Mouse (Mus musculus): ENCODE measurements around the gene Smyd2. TPM values are rescaled to one million over a fixed set of nuclear protein-coding genes. Genes with fewer than 3 reads are reported as not detected.

The Smyd2 gene
- polyA plus RNA-seq, 1 experiment, result 57.7 TPM

- Histone ChIP-seq H3K36me3 (ENCODE audit: control insufficient read depth, insufficient read depth) (no peaks in the 10 kb centered on the region), H3K79me2 (ENCODE audit: control insufficient read depth, insufficient read depth) (no peaks in the 10 kb centered on the region), H3K4me3 (no peak overlapping the region), H3K27me3 (ENCODE audit: control insufficient read depth, insufficient read depth, insufficient read length) (no peaks in the 10 kb centered on the region), H3ac (ENCODE audit: control insufficient read depth, insufficient read length) (no peak overlapping the region), H3K4me2 (ENCODE audit: low read depth) (no peak overlapping the region)
- TF ChIP-seq REST (IDR thresholded peaks at IDR 0.05; ENCODE audit: insufficient read depth, insufficient read length), result no peak
- no peak for TF ChIP-seq MAX (IDR thresholded peaks at IDR 0.05; ENCODE audit: low read depth)
- TF ChIP-seq SRF (IDR thresholded peaks at IDR 0.05; ENCODE audit: control insufficient read depth, insufficient read length, low read depth), result no peak
- no peak for TF ChIP-seq MYOG (IDR thresholded peaks at IDR 0.05; ENCODE audit: control insufficient read depth in 1 of 3, insufficient read depth in 1 of 3, insufficient read length in 2 of 3, low read depth in 2 of 3)
- no peak for TF ChIP-seq E2F4 (IDR thresholded peaks at IDR 0.05; ENCODE audit: insufficient read depth)
- TF ChIP-seq TCF3 (IDR thresholded peaks at IDR 0.05; ENCODE audit: insufficient read length, low read depth), result no peak
- no peak for TF ChIP-seq TCF12 (IDR thresholded peaks at IDR 0.05; ENCODE audit: insufficient read depth, poor library complexity, severe bottlenecking)
- no peak for TF ChIP-seq CEBPB (IDR thresholded peaks at IDR 0.05; ENCODE audit: insufficient read depth, poor library complexity, severe bottlenecking)
Measured at GRCm38 (mm10) chr1:189885975-189886374, 36.2 kb downstream of the Smyd2 start.

- no peak overlapping the region for H3K4me2 ChIP-seq (ENCODE audit: low read depth)
- TF ChIP-seq TCF3 (IDR thresholded peaks at IDR 0.05; ENCODE audit: insufficient read length, low read depth), result no peak
- TF ChIP-seq MYOG (IDR thresholded peaks at IDR 0.05; ENCODE audit: control insufficient read depth in 1 of 3, insufficient read depth in 1 of 3, insufficient read length in 2 of 3, low read depth in 2 of 3), result no peak
- no peak for TF ChIP-seq MYOD1 (IDR thresholded peaks at IDR 0.05; ENCODE audit: control insufficient read depth in 1 of 3, insufficient read length in 2 of 3, low read depth in 2 of 3)
- no peak for TF ChIP-seq E2F4 (IDR thresholded peaks at IDR 0.05; ENCODE audit: insufficient read depth)
- TF ChIP-seq CEBPB (IDR thresholded peaks at IDR 0.05; ENCODE audit: insufficient read depth, poor library complexity, severe bottlenecking), result no peak
- TF ChIP-seq POLR2A (IDR thresholded peaks at IDR 0.05; ENCODE audit: insufficient read length, low read depth), result no peak
- no peak for TF ChIP-seq TCF12 (IDR thresholded peaks at IDR 0.05; ENCODE audit: insufficient read depth, poor library complexity, severe bottlenecking)
- no peak for TF ChIP-seq POLR2AphosphoS2 (IDR thresholded peaks at IDR 0.05; ENCODE audit: insufficient read length, low read depth)
- TF ChIP-seq MAX (IDR thresholded peaks at IDR 0.05; ENCODE audit: low read depth), result no peak
- TF ChIP-seq USF1 (IDR thresholded peaks at IDR 0.05; ENCODE audit: low read depth), result no peak
- TF ChIP-seq REST (IDR thresholded peaks at IDR 0.05; ENCODE audit: insufficient read depth, insufficient read length), result no peak
- no peak for TF ChIP-seq SRF (IDR thresholded peaks at IDR 0.05; ENCODE audit: control insufficient read depth, insufficient read length, low read depth)
- no peaks in the 10 kb centered on the region for H3K27me3 ChIP-seq (ENCODE audit: control insufficient read depth, insufficient read depth, insufficient read length)
- no peak overlapping the region for H3ac ChIP-seq (ENCODE audit: control insufficient read depth, insufficient read length)
- H3K4me3 ChIP-seq, result no peak overlapping the region
- H3K36me3 ChIP-seq (ENCODE audit: control insufficient read depth, insufficient read depth), result no peaks in the 10 kb centered on the region
- H3K79me2 ChIP-seq (ENCODE audit: control insufficient read depth, insufficient read depth), result no peaks in the 10 kb centered on the region
Measured at GRCm38 (mm10) chr1:189884951-189885350, 37.2 kb downstream of the Smyd2 start.

GRCm38 (mm10) chr1:189883531-189884170 is 38.5 kb downstream of the Smyd2 start:
- Histone ChIP-seq H3K4me3 (no peak overlapping the region), H3K79me2 (ENCODE audit: control insufficient read depth, insufficient read depth) (no peaks in the 10 kb centered on the region), H3ac (ENCODE audit: control insufficient read depth, insufficient read length) (no peak overlapping the region), H3K27me3 (ENCODE audit: control insufficient read depth, insufficient read depth, insufficient read length) (no peaks in the 10 kb centered on the region), H3K4me2 (ENCODE audit: low read depth) (no peak overlapping the region), H3K36me3 (ENCODE audit: control insufficient read depth, insufficient read depth) (no peaks in the 10 kb centered on the region)
- TF ChIP-seq E2F4 (IDR thresholded peaks at IDR 0.05; ENCODE audit: insufficient read depth), result no peak
- peak; percentile 2 for TF ChIP-seq POLR2AphosphoS2 (IDR thresholded peaks at IDR 0.05; ENCODE audit: insufficient read length, low read depth)

- no peaks in the 10 kb centered on the region for H3K36me3 ChIP-seq (ENCODE audit: control insufficient read depth, insufficient read depth)
- no peaks in the 10 kb centered on the region for H3K79me2 ChIP-seq (ENCODE audit: control insufficient read depth, insufficient read depth)
- H3K27me3 ChIP-seq (ENCODE audit: control insufficient read depth, insufficient read depth, insufficient read length), result no peaks in the 10 kb centered on the region
- no peak overlapping the region for H3K4me2 ChIP-seq (ENCODE audit: low read depth)
- H3K4me3 ChIP-seq, result no peak overlapping the region
- TF ChIP-seq CEBPB (IDR thresholded peaks at IDR 0.05; ENCODE audit: insufficient read depth, poor library complexity, severe bottlenecking) (no peak), MYOG (IDR thresholded peaks at IDR 0.05; ENCODE audit: control insufficient read depth in 1 of 3, insufficient read depth in 1 of 3, insufficient read length in 2 of 3, low read depth in 2 of 3) (peak in 1 of 3 experiments; percentile 29), MYOD1 (IDR thresholded peaks at IDR 0.05; ENCODE audit: control insufficient read depth in 1 of 3, insufficient read length in 2 of 3, low read depth in 2 of 3) (peak in 2 of 3 experiments; percentile 51 to 65)
- no peak overlapping the region for H3ac ChIP-seq (ENCODE audit: control insufficient read depth, insufficient read length)
Measured at GRCm38 (mm10) chr1:189882886-189883285, 39.3 kb downstream of the Smyd2 start.

GRCm38 (mm10) chr1:189880745-189881144 is 41.4 kb downstream of the Smyd2 start:
- H3K36me3 ChIP-seq (ENCODE audit: control insufficient read depth, insufficient read depth), result no peaks in the 10 kb centered on the region

More at GRCm38 (mm10) chr1:189880745-189881144, 41.4 kb downstream of the Smyd2 start:
- H3K4me3 ChIP-seq, result no peak overlapping the region
- no peaks in the 10 kb centered on the region for H3K27me3 ChIP-seq (ENCODE audit: control insufficient read depth, insufficient read depth, insufficient read length)
- TF ChIP-seq REST (IDR thresholded peaks at IDR 0.05; ENCODE audit: insufficient read depth, insufficient read length) (no peak), POLR2A (IDR thresholded peaks at IDR 0.05; ENCODE audit: insufficient read length, low read depth) (no peak), POLR2AphosphoS2 (IDR thresholded peaks at IDR 0.05; ENCODE audit: insufficient read length, low read depth) (peak; percentile 71)
- no peak overlapping the region for H3K4me2 ChIP-seq (ENCODE audit: low read depth)
- no peaks in the 10 kb centered on the region for H3K79me2 ChIP-seq (ENCODE audit: control insufficient read depth, insufficient read depth)
- no peak overlapping the region for H3ac ChIP-seq (ENCODE audit: control insufficient read depth, insufficient read length)

All from myocyte (in vitro differentiated cells).